Mouse (Mus musculus) stomach, embryonic 16.5 days (tissue): Measurements from ENCODE around the gene Dnajc12. TPM values are rescaled to one million over a fixed set of nuclear protein-coding genes. Genes with fewer than 3 reads are reported as not detected.
"Not testable (repeated sequence)": the region's sequence is repeated elsewhere in the genome, so short reads cannot be mapped to it uniquely, and the experiment has no call there.

ENCODE experiments used
- ATAC-seq: fragments of 200-750 bp; cut with Nextera tagmentation; 2 replicates; pipeline ENCODE4 v1.8.0; 2017; ENCODE audit warnings: moderate number of reproducible peaks, moderate TSS enrichment; ENCODE audit not compliant: insufficient read depth, low FRiP score
- H3K27ac ChIP-seq: fragments of 300-500 bp; sonication (generic); 2 replicates; pipeline ENCODE4 v1.5.1; 2014; ENCODE audit warnings: low read length
- H3K27me3 ChIP-seq: fragments of 300-500 bp; sonication (generic); 2 replicates; pipeline ENCODE4 v1.6.1; 2014; ENCODE audit warnings: low read length, control low read depth, mixed read lengths; ENCODE audit not compliant: control insufficient read depth, insufficient read depth
- H3K36me3 ChIP-seq: fragments of 300-500 bp; sonication (generic); 2 replicates; pipeline ENCODE4 v1.6.1; 2014; ENCODE audit warnings: low read length; ENCODE audit not compliant: control insufficient read depth, insufficient read depth
- H3K4me1 ChIP-seq: fragments of 300-500 bp; sonication (generic); 2 replicates; pipeline ENCODE4 v1.6.1; 2014; ENCODE audit warnings: low read length, control low read depth, mixed read lengths; ENCODE audit not compliant: control insufficient read depth, insufficient read depth
- H3K4me2 ChIP-seq: fragments of 300-500 bp; sonication (generic); 2 replicates; pipeline ENCODE4 v1.6.1; 2014; ENCODE audit warnings: low read depth, low read length, mixed read lengths
- H3K4me3 ChIP-seq: fragments of 300-500 bp; sonication (generic); replicated peaks from 2 replicates; pipeline ENCODE4 v1.5.1; 2014; ENCODE audit warnings: mild to moderate bottlenecking, low read length
- H3K9ac ChIP-seq: fragments of 300-500 bp; sonication (generic); 2 replicates; pipeline ENCODE4 v1.6.1; 2014; ENCODE audit warnings: low read length
- H3K9me3 ChIP-seq: fragments of 300-500 bp; sonication (generic); replicated peaks from 2 replicates; pipeline ENCODE4 v1.6.1; 2016; ENCODE audit warnings: low read length, control low read depth; ENCODE audit not compliant: control insufficient read depth
- WGBS: fragments of 180-500 bp; shearing (Covaris S2); extraction: QIAGEN DNeasy Blood & Tissue Kit; methylation state at CpG from one replicate; pipeline ENCODE4 v1.1.7; 2014; 5-methylcytosine and 5-hydroxymethylcytosine counted together
- polyA plus RNA-seq: library from polyadenylated mRNA; unstranded; fragments of >200 nt; fragmentation: Nextera tagmentation; extraction: Ambion mirVana; gene quantifications from 2 replicates; pipeline ENCODE4 v1.2.1, GENCODE M21; 2015

Gene Dnajc12
- polyA plus RNA-seq, 1 experiment from 2014 or later: 9.7 TPM

- Histone ChIP-seq H3K4me3 (no peak overlapping the region), H3K9ac (no peak overlapping the region), H3K27ac (no peak overlapping the region), H3K9me3 (no peaks in the 10 kb centered on the region), H3K4me1 (no peaks in the 10 kb centered on the region), H3K36me3 (no peaks in the 10 kb centered on the region), H3K4me2 (no peak overlapping the region), H3K27me3 (no peaks in the 10 kb centered on the region)
- ATAC-seq: no peak
- WGBS: 82% methylated on average over 7 of the region's 7 CpGs
Observed at GRCm38 (mm10) chr10:63350666-63351065, 31.6 kb upstream of the Dnajc12 start.

DNA sequence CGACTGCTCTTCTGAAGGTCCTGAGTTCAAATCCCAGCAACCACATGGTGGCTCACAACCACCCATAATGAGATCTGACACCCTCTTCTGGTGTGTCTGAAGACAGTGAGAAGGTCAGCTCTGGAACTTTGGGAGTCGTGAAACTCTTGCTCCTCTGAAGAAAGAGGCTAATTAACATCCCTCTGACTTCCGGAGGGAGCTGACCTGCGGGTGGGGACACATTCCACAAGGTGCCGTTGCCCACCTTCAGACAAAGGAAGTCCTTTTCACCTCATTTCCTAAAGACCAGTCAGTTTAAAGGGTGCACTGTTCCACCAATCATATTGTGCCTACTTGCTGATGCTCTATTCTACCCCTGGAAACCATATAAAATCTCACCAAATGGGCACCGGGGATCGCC is 31.1 kb upstream of the Dnajc12 start:
- H3K36me3 ChIP-seq: not testable (repeated sequence)
- WGBS: 77% methylated on average over 7 of the region's 7 CpGs

DNA sequence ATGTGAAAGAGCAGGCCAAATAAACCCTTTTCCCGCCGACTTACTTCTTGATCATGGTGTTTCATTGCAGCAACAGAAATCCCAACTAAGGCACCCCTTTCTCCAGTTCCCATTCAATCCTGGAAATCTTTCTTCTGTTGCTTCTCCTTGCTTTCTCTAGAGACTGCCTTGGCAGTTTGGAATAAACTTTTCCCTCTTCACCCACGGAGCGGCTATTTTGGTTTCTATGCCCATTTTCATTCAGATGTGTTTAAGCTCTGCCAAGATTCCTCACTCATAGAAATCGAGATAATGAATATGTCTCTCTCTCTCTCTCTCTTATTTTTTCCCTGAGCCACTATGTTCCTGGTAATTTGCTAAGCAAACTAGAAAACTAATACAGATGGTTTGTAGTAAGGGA is 30.1 kb upstream of the Dnajc12 start:
- no peak overlapping the region for H3K4me2 ChIP-seq
- no peaks in the 10 kb centered on the region for H3K27me3 ChIP-seq
- no peaks in the 10 kb centered on the region for H3K36me3 ChIP-seq
- ATAC-seq: no peak
- H3K4me1 ChIP-seq: no peaks in the 10 kb centered on the region
- WGBS: 79% methylated on average over 5 of the region's 5 CpGs
- H3K9ac ChIP-seq: no peak overlapping the region
- H3K27ac ChIP-seq: no peak overlapping the region
- H3K9me3 ChIP-seq: no peaks in the 10 kb centered on the region
- no peak overlapping the region for H3K4me3 ChIP-seq

More for the DNA sequence above, 31.1 kb upstream of the Dnajc12 start:
- not testable (repeated sequence) for H3K9ac ChIP-seq, ATAC-seq, H3K4me3 ChIP-seq, H3K4me1 ChIP-seq, H3K27me3 ChIP-seq, H3K9me3 ChIP-seq, H3K4me2 ChIP-seq, H3K27ac ChIP-seq

DNA sequence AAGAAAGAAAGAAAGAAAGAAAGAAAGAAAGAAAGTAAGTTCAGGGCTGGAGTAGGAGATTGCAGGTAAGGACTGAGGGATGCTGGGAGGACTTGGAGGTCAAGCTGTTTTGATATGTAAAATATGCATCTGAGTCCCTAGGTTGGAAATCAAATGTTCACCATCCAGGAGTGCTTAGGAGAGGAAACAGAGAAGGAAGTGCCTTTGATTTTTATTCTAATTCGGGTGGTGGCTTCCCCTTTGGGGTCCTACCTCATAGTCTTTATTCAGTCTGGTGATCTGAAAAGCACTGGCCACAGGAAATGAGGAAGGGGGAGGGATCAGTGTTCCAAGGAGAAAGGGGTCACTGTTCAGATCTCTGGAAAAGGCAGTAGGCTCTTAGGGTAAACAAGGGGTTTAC is 21.7 kb upstream of the Dnajc12 start:
- Histone ChIP-seq H3K36me3 (no peaks in the 10 kb centered on the region), H3K9ac (no peak overlapping the region), H3K4me2 (no peak overlapping the region), H3K9me3 (no peaks in the 10 kb centered on the region), H3K27ac (no peak overlapping the region), H3K4me1 (no peaks in the 10 kb centered on the region), H3K4me3 (no peak overlapping the region), H3K27me3 (no peaks in the 10 kb centered on the region)
- WGBS: 64% methylated on average over 1 of the region's 1 CpGs
- ATAC-seq: no peak

DNA sequence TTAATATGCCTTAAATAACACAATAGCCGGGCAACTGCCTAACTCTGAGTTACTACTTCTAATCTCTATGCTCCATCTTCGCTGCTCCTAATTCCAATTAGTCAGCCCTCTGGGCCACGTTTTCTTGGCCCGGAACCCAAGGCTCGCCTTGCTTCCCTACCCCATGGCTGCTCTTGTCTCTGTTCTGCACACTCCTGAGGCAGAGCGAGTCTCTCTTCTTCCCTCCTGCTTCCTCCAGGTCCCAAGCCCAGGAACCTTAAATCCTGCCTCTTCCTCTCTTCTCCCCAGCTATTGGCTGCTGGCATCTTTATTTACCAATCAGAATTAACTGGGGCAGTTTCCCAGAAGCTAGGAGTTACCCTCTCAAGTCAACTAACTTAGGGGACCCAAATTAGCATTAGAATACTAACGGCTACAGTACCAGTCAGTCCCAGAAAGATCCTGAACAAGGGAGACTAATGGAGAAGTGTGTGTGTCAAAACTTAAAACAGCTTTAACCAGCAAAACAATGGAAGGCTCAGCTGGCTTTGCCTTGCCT is 16.3 kb upstream of the Dnajc12 start:
- 61% methylated on average over 7 of the region's 7 CpGs for WGBS
- no peak overlapping the region for H3K4me3 ChIP-seq
- ATAC-seq: no peak
- no peaks in the 10 kb centered on the region for H3K36me3 ChIP-seq
- no peak overlapping the region for H3K4me2 ChIP-seq
- no peak overlapping the region for H3K9ac ChIP-seq
- H3K4me1 ChIP-seq: no peaks in the 10 kb centered on the region
- H3K9me3 ChIP-seq: no peaks in the 10 kb centered on the region
- no peaks in the 10 kb centered on the region for H3K27me3 ChIP-seq
- H3K27ac ChIP-seq: no peak overlapping the region

GRCm38 (mm10) chr10:63367386-63367785 is 14.9 kb upstream of the Dnajc12 start:
- ATAC-seq: no peak
- Histone ChIP-seq H3K4me2 (no peak overlapping the region), H3K4me3 (no peak overlapping the region), H3K9ac (no peak overlapping the region), H3K9me3 (no peaks in the 10 kb centered on the region), H3K36me3 (no peaks in the 10 kb centered on the region), H3K27me3 (no peaks in the 10 kb centered on the region), H3K27ac (no peak overlapping the region), H3K4me1 (no peaks in the 10 kb centered on the region)
- 74% methylated on average over 6 of the region's 6 CpGs for WGBS

GRCm38 (mm10) chr10:63368041-63368440 is 14.2 kb upstream of the Dnajc12 start:
- Histone ChIP-seq H3K4me2 (no peak overlapping the region), H3K4me1 (no peaks in the 10 kb centered on the region), H3K4me3 (no peak overlapping the region), H3K9ac (no peak overlapping the region), H3K27ac (no peak overlapping the region), H3K27me3 (no peaks in the 10 kb centered on the region), H3K9me3 (no peaks in the 10 kb centered on the region), H3K36me3 (no peaks in the 10 kb centered on the region)
- 82% methylated on average over 3 of the region's 3 CpGs for WGBS
- no peak for ATAC-seq

- Histone ChIP-seq H3K4me1 (no peaks in the 10 kb centered on the region), H3K9me3 (no peaks in the 10 kb centered on the region), H3K36me3 (no peaks in the 10 kb centered on the region), H3K27me3 (no peaks in the 10 kb centered on the region), H3K4me3 (no peak overlapping the region), H3K27ac (no peak overlapping the region), H3K9ac (no peak overlapping the region), H3K4me2 (no peak overlapping the region)
- 84% methylated on average over 5 of the region's 5 CpGs for WGBS
- ATAC-seq: no peak
Observed at GRCm38 (mm10) chr10:63376303-63376702, 5.9 kb upstream of the Dnajc12 start.

GRCm38 (mm10) chr10:63377468-63377867 is 4.8 kb upstream of the Dnajc12 start:
- H3K4me3 ChIP-seq: no peak overlapping the region
- H3K9me3 ChIP-seq: no peaks in the 10 kb centered on the region
- no peak overlapping the region for H3K27ac ChIP-seq
- H3K4me2 ChIP-seq: no peak overlapping the region
- no peak for ATAC-seq
- no peaks in the 10 kb centered on the region for H3K36me3 ChIP-seq
- H3K9ac ChIP-seq: no peak overlapping the region
- no peaks in the 10 kb centered on the region for H3K27me3 ChIP-seq
- 0 out of 2 replicates have a peak, but pooled peaks cover 5% of the 10 kb centered on the region for H3K4me1 ChIP-seq
- 19% methylated on average over 9 of the region's 9 CpGs for WGBS
